Mouse (Mus musculus) mature B cell (primary cell): ENCODE measurements around the gene Ufc1.
"Not testable (repeated sequence)": the region's sequence is repeated elsewhere in the genome, so short reads cannot be mapped to it uniquely, and the experiment has no call there.

Experiments used
- in situ Hi-C: fragments of 300-500 bp; cut with MboI; formaldehyde crosslinking; loops from 2 replicates; pipeline ENCODE4 v1.14.3; 2019

Gene Ufc1

DNA sequence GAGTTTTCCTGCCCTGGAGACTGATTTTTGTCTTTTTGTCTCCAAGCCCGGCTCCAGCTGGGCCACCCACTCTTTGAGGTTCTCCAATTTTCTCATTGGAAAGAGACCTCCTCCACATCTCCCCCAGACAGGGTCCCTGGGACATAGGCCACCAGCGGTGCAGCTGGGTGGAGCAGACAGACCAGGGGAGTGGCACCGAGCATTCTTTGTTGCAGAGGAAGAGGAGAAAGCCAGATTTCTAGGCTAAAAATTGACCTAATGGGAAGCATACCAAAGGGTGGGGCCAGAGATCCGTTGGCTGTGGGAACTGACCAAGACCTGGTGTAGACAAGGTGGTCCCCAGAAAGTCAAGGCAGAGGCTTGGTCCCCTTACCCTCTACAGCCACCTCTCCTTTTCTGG lies 46.9 kb downstream of the Ufc1 start:
- in situ Hi-C loops, result no loop called here

DNA sequence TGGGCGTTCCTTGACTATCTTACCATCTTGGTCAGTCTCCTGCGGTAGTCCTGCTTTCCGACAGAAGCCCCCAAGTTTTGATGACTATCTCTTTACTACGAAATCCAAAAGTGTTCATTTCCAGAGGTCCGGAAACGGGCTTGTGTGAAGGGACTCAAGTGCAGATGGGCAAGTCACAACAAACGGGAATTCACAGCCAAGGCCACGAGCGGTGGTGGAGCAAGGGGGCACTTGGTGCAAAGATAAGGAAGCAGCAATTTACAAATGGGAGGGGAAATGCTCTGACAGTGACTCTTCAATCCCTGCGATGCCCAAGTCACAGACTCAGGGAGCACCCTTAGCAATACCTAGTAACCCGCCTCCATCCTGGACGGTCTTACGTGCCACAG lies 47.4 kb downstream of the Ufc1 start:
- in situ Hi-C loops, result no loop called here

DNA sequence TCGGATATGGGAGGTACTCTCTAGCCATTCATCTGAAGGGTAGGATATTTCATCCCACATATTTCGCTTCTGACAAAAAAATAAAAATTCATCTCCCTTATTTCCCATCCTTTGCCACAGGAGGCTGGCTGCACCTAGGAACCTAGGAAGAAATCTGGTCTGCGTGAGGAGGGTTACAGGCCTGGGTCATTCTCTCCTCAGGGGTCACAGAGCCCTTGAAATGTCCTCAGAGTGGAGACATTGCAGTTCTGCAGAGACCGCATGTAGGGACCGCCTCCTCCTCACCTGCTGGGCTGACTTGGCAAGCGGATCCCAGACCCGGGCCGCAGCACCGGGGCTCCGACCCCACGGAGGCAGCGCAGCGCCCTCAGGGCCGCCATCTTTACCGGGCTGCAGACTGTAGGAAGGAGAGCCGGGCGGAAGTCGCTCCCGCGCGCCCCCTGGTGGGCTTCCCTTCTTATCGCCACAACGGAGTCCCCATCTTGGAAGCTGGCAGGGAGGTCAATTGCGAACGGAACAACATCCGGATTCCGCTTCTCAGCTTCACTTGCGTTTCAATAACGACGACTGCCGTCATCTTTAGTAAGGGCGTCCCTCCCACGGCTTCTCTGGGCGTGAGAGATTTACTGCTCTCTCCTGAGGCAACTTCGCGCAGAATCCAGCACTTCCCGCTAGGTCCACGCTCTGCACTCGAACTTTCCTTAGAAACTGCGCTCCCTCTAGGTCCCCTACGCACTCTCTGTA lies 47.9 kb downstream of the Ufc1 start:
- in situ Hi-C loops, result no loop called here

DNA sequence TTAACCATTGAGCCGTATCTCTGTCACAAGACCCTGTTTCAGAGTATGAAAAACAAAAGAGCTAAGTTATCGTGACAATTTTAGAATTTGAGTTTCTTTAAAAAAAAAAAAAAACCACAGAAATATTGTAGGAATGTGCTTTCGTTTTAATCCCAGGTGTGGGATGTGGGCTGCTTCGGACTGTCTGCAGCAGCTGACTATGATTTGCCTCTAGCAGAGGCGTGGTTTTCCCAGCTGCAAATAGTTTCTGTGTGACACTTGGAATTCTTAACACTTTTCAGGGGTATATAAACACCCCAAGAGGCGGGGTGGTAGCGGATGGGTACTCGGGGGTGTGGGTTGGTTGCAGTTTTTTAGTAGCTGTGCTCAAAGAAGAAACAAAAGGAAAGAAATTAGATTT lies 49.5 kb downstream of the Ufc1 start:
- in situ Hi-C loops, result no loop called here

DNA sequence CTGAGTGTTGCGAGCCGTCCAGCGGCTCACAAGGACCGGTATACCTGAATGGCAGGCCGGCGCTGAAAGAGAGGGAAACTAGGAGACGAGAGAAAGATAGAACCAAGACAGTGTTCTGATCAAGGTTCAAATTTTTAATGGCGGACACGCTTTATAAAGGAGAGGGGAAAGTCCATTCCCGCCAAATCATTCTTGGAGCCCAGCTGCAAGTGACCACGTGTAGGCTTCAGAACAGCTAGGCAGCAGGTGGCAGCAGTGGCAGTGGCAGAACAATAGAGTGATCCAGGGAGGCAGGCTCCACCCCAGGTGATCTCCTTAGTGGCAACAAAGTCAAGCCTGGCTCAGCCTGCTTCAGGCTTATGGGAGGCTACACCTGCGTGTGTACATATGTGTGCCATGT lies 52.9 kb downstream of the Ufc1 start:
- in situ Hi-C loops, result not testable (repeated sequence)

DNA sequence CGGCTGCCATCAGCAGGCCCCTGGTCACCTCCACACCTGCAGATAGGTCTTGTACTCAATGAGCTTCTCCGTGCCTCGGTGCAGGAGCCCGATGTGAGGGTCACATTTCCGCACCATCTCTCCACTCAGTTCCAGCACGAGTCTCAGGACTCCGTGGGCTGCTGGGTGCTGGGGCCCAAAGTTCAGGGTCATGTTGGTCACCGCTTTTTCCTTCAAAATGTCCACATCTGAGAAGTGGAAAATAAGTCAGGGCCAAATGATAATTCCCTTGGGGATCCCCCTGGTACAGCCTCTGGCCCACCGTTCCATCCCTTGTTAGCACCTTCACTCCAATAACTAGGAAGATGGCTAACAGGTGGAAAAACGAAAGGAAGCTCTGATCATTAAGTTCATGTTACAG lies 53.9 kb downstream of the Ufc1 start:
- in situ Hi-C loops, result no loop called here

DNA sequence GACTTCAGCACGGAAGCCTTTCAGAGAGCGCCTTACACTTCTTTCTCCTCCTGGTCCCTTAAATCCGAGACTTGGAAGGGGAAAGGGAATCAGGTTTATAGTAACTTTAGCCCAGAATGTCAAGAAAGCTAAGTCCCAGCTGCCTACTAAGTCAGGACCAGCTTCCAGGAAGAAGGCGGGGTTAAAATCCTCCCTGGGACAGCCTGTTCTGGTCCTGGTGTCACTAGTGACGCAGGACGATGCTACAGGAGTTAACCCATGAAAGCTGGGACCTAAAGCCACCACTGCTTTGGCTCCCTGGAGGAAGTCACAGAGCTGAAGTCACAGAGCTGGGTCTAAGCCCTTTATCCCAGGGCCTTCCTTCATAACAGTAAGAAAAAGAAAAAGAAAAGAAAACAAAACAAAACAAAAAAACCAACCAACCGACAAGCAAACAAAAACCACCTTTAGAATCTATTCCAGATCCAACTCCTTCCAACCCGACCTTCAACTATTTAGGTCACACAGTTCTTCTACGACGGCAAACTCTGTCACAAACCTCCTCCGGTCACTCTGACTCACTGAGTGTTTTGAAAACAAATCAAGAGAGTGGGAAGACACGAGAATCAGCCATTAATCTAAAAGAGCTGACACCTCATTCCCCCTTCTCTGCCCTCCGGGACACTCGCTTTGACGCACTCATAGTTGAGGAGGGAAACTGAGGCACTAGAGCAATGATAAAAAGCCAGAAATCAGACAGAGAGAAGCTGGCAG lies 54.7 kb downstream of the Ufc1 start:
- in situ Hi-C loops, result no loop called here
